In the genomic region with DNA sequence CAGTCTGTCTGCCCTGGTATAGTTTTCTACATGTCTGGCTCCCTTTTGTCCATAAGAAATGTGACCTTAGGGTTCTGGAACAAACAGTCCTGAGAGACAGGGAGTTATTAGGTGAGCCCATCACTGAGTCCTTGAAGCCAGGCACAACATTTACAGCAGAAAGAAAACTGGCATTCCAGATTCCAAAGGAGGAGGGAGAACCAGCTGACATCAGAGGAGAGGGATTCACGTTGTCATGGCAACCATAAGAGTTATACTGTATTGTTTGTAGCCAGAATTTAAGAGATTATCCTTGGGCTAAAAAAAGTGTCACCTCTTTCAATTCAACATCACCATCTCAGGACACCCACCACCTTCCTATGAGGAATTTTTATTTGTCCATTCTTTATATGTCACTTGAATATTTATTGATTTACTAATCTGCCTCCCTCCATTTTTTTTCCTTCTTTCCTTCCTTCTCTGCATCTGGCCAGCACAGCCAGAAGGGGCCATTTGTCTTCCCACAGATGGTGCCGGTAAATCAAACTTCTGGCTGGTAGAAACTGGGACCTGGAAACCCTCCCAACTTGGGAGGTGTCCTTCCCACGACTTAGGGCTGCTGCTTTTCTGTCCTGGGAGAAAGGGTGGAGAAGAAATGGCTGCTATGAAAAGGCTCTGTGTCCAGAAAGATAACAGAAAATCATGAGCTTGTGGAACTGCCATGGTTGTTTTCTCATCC, we compare ENCODE assay signal across 14 mouse cellular contexts.
DNase-seq lines count a peak whose midpoint lies in the region; ATAC-seq and TF ChIP-seq lines count a peak whose summit lies in the region.
"Had no signal": no experiment of that assay in that cellular context is flagged by ENCODE, and none has a peak within 500 bp of the region (broad histone marks: within the 10 kb centered on the region; RNA-seq: fewer than 3 reads in every experiment).

No protein-coding gene starts in this region.

- H3K4me1 ChIP-seq in midbrain, embryonic 16.5 days (ENCODE audit: control insufficient read depth, insufficient read depth, low read length) = peaks cover 4% of the 10 kb centered on the region
- peaks cover 3% of the 10 kb centered on the region; the same call in 1 of the 2 replicates for H3K4me1 ChIP-seq in midbrain, embryonic 13.5 days (replicated peaks)
- 0 out of 2 replicates have a peak, but pooled peaks cover 4% of the 10 kb centered on the region for H3K4me1 ChIP-seq in forebrain, postnatal 0 days (ENCODE audit: insufficient read depth)
- H3K4me1 ChIP-seq in neural tube, embryonic 15.5 days = no peaks in the 10 kb centered on the region
- H3K4me1 ChIP-seq in liver, embryonic 12.5 days = no peaks in the 10 kb centered on the region
- H3K4me1 ChIP-seq: intestine, embryonic 15.5 days had no signal

- DNase-seq in frontal cortex, postnatal 10 days (ENCODE audit: low spot score in 2 of 2) = no peak
- peak; percentile 20 for DNase-seq in forebrain, postnatal 0 days
- DNase-seq in left cerebral cortex, postnatal 36 days (ENCODE audit: low spot score in 2 of 2) = no peak
- DNase-seq: cerebellum, adult 11-12 months; heart, adult 2 months; layer of hippocampus, adult 9-11 months; lung, postnatal 14 days had no signal

- H3K9me3 ChIP-seq in midbrain, embryonic 16.5 days (replicated peaks; ENCODE audit: control insufficient read depth, low read length, poor library complexity, severe bottlenecking) = no peaks in the 10 kb centered on the region
- no peaks in the 10 kb centered on the region for H3K9me3 ChIP-seq in midbrain, embryonic 13.5 days
- H3K9me3 ChIP-seq in forebrain, postnatal 0 days (ENCODE audit: low read length) = no peaks in the 10 kb centered on the region
- no peaks in the 10 kb centered on the region for H3K9me3 ChIP-seq in neural tube, embryonic 15.5 days (replicated peaks)
- no peaks in the 10 kb centered on the region for H3K9me3 ChIP-seq in liver, embryonic 12.5 days (replicated peaks)
- H3K9me3 ChIP-seq: intestine, embryonic 15.5 days had no signal

- H3K27ac ChIP-seq in midbrain, embryonic 16.5 days (ENCODE audit: low read length) = peak overlapping the region; percentile 60
- no peak overlapping the region for H3K27ac ChIP-seq in midbrain, embryonic 13.5 days
- no peak overlapping the region for H3K27ac ChIP-seq in forebrain, postnatal 0 days (ENCODE audit: low read depth, low read length)
- no peak overlapping the region; the same call in 1 of the 2 replicates for H3K27ac ChIP-seq in neural tube, embryonic 15.5 days (replicated peaks)
- H3K27ac ChIP-seq in liver, embryonic 12.5 days = no peak overlapping the region
- H3K27ac ChIP-seq: heart, adult 2 months; intestine, embryonic 15.5 days; liver, embryonic 14.5 days had no signal

- 0 out of 2 replicates have a peak, but pooled peaks cover 2% of the 10 kb centered on the region for H3K27me3 ChIP-seq in midbrain, embryonic 16.5 days (ENCODE audit: control insufficient read depth, insufficient read depth, low read depth, low read length)
- H3K27me3 ChIP-seq in midbrain, embryonic 13.5 days = peaks cover 38% of the 10 kb centered on the region
- H3K27me3 ChIP-seq in forebrain, postnatal 0 days (ENCODE audit: insufficient read depth, low read length) = no peaks in the 10 kb centered on the region
- H3K27me3 ChIP-seq in neural tube, embryonic 15.5 days (replicated peaks) = peaks cover 18% of the 10 kb centered on the region; the same call in 1 of the 2 replicates
- peaks cover 5% of the 10 kb centered on the region; the same call in 1 of the 2 replicates for H3K27me3 ChIP-seq in liver, embryonic 12.5 days (replicated peaks)
- H3K27me3 ChIP-seq: intestine, embryonic 15.5 days had no signal

- no peak for TF ChIP-seq CTCF in forebrain, postnatal 0 days (IDR thresholded peaks at IDR 0.05; ENCODE audit: low read depth)

- intact Hi-C loops in left cerebral cortex, postnatal 36 days (cut with DNase I) = no loop called here

- no peaks in the 10 kb centered on the region for H3K36me3 ChIP-seq in midbrain, embryonic 16.5 days (ENCODE audit: control insufficient read depth, insufficient read depth, low read length)
- H3K36me3 ChIP-seq in midbrain, embryonic 13.5 days = no peaks in the 10 kb centered on the region
- H3K36me3 ChIP-seq in forebrain, postnatal 0 days (ENCODE audit: insufficient read depth) = no peaks in the 10 kb centered on the region
- no peaks in the 10 kb centered on the region for H3K36me3 ChIP-seq in neural tube, embryonic 15.5 days
- no peaks in the 10 kb centered on the region for H3K36me3 ChIP-seq in liver, embryonic 12.5 days
- H3K36me3 ChIP-seq: intestine, embryonic 15.5 days had no signal

- no peak overlapping the region for H3K9ac ChIP-seq in midbrain, embryonic 16.5 days (ENCODE audit: low read depth, low read length)
- no peak overlapping the region for H3K9ac ChIP-seq in midbrain, embryonic 13.5 days (replicated peaks)
- no peak overlapping the region for H3K9ac ChIP-seq in forebrain, postnatal 0 days
- no peak overlapping the region for H3K9ac ChIP-seq in neural tube, embryonic 15.5 days (replicated peaks)
- H3K9ac ChIP-seq in liver, embryonic 12.5 days = no peak overlapping the region
- H3K9ac ChIP-seq: intestine, embryonic 15.5 days; liver, embryonic 14.5 days had no signal

- H3K4me2 ChIP-seq in midbrain, embryonic 16.5 days (ENCODE audit: low read length) = no peak overlapping the region
- H3K4me2 ChIP-seq in midbrain, embryonic 13.5 days (replicated peaks) = no peak overlapping the region
- no peak overlapping the region for H3K4me2 ChIP-seq in forebrain, postnatal 0 days (ENCODE audit: low read depth)
- H3K4me2 ChIP-seq in neural tube, embryonic 15.5 days = no peak overlapping the region
- H3K4me2 ChIP-seq in liver, embryonic 12.5 days = no peak overlapping the region
- H3K4me2 ChIP-seq: intestine, embryonic 15.5 days had no signal

- H3K4me3 ChIP-seq in midbrain, embryonic 16.5 days (ENCODE audit: low read depth, low read length) = no peak overlapping the region
- no peak overlapping the region for H3K4me3 ChIP-seq in midbrain, embryonic 13.5 days (replicated peaks)
- no peak overlapping the region for H3K4me3 ChIP-seq in forebrain, postnatal 0 days (ENCODE audit: low read depth, low read length)
- no peak overlapping the region for H3K4me3 ChIP-seq in neural tube, embryonic 15.5 days (replicated peaks)
- H3K4me3 ChIP-seq in liver, embryonic 12.5 days = no peak overlapping the region
- H3K4me3 ChIP-seq: heart, adult 2 months; intestine, embryonic 15.5 days had no signal

- ATAC-seq in frontal cortex, adult (ENCODE audit: low TSS enrichment) = peak; percentile 35
- peak; percentile 83 for ATAC-seq in midbrain, embryonic 16.5 days
- no peak for ATAC-seq in midbrain, embryonic 13.5 days
- peak; percentile 73 for ATAC-seq in forebrain, postnatal 0 days
- ATAC-seq in neural tube, embryonic 15.5 days (ENCODE audit: low FRiP score) = peak; percentile 78; the same call in 1 of the 2 replicates
- ATAC-seq in liver, embryonic 12.5 days = no peak
- ATAC-seq: intestine, embryonic 15.5 days had no signal

- 52% methylated on average over 3 of the region's 3 CpGs for WGBS in midbrain, embryonic 16.5 days
- WGBS in midbrain, embryonic 13.5 days = 55% methylated on average over 3 of the region's 3 CpGs
- WGBS in forebrain, postnatal 0 days = 48% methylated on average over 3 of the region's 3 CpGs
- 40% methylated on average over 3 of the region's 3 CpGs for WGBS in neural tube, embryonic 15.5 days
- WGBS in liver, embryonic 12.5 days (ENCODE audit: insufficient replicate concordance) = 30% methylated on average over 3 of the region's 3 CpGs

Comparison
In these comparisons a context has a peak if more than half of its experiments do, and no peak if none do; other contexts are left out.
1. ATAC-seq: peak in frontal cortex, adult (single experiment), midbrain, embryonic 16.5 days (single experiment), forebrain, postnatal 0 days (single experiment) and neural tube, embryonic 15.5 days (single experiment); none in midbrain, embryonic 13.5 days (single experiment) and liver, embryonic 12.5 days (single experiment).